Mouse (Mus musculus) kidney, adult 2 months (tissue): ENCODE measurements around the gene 4930447C04Rik. TPM values are rescaled to one million over a fixed set of nuclear protein-coding genes. Genes with fewer than 3 reads are reported as not detected.

Experiments used
- DNase-seq: peaks from one replicate; pipeline ENCODE4 v3.0.0; 2021
- H3K27ac ChIP-seq: fragments of 200-500 bp; 2 replicates; pipeline ENCODE4 v1.5.1; 2012; ENCODE audit warnings: low read depth, low read length, control low read depth, inconsistent platforms; ENCODE audit not compliant: insufficient read depth
- H3K27me3 ChIP-seq: fragments of 200-500 bp; replicated peaks from 2 replicates; pipeline ENCODE4 v1.6.1; 2012; ENCODE audit warnings: mild to moderate bottlenecking, moderate library complexity, low read length, inconsistent platforms; ENCODE audit not compliant: control insufficient read depth, insufficient read depth
- H3K36me3 ChIP-seq: fragments of 200-500 bp; 2 replicates; pipeline ENCODE4 v1.6.1; 2012; ENCODE audit warnings: mild to moderate bottlenecking, moderate library complexity, low read length, inconsistent platforms; ENCODE audit not compliant: control insufficient read depth, insufficient read depth
- H3K4me1 ChIP-seq: fragments of 200-500 bp; 2 replicates; pipeline ENCODE4 v1.6.1; 2011; ENCODE audit warnings: low read length; ENCODE audit not compliant: control insufficient read depth, insufficient read depth
- H3K4me3 ChIP-seq: fragments of 200-500 bp; 2 replicates; pipeline ENCODE4 v1.5.1; 2011; ENCODE audit warnings: mild to moderate bottlenecking, low read depth, low read length, control low read depth; ENCODE audit not compliant: insufficient read depth
- CTCF ChIP-seq: fragments of 200-500 bp; conservative IDR thresholded peaks from 2 replicates; pipeline ENCODE4 v1.5.1; 2011; ENCODE audit warnings: low read depth, mild to moderate bottlenecking, control low read depth, low read length, moderate library complexity, mixed read lengths; ENCODE audit not compliant: insufficient read depth, insufficient read length
- POLR2A ChIP-seq: fragments of 200-500 bp; IDR thresholded peaks from one replicate; pipeline ENCODE4 v1.6.1; 2011; ENCODE audit warnings: low read depth, low read length, control low read depth
- WGBS: fragments of 180-500 bp; shearing (Covaris S2); methylation state at CpG from one replicate; pipeline ENCODE4 v1.1.7; 2018; 5-methylcytosine and 5-hydroxymethylcytosine counted together
- polyA plus RNA-seq: library from polyadenylated mRNA; depleted of rRNA; stranded (reverse); fragments of >200 nt; gene quantifications from 2 replicates; pipeline ENCODE4 v1.2.3, GENCODE M21; 2012

The 4930447C04Rik gene
- polyA plus RNA-seq, 1 experiment = not detected

DNA sequence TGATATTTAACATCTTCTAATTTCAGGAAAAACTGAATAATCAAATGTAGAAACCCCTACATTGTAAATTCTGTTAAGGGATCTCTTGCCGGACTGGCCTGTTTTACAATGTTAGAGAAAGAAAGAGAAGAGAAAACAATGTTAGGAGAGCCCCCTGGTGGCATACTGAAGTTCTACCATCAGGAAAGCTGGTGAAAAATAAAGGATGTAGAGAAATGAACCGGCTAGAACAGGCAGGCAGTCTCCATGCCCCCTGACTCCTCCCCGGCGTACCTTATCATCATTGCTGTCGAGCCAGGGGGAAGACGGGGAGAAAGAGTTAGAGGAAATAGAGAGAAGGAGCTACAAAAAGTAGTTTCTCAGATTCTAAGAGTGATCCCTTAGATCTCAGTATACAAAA, 32.6 kb upstream of the 4930447C04Rik start:
- TF ChIP-seq POLR2A (no peak), CTCF (0 out of 2 replicates have a peak, but pooled peaks have one; percentile 16)
- Histone ChIP-seq H3K4me1 (no peaks in the 10 kb centered on the region), H3K27ac (no peak overlapping the region), H3K36me3 (no peaks in the 10 kb centered on the region), H3K27me3 (no peaks in the 10 kb centered on the region; the same call in 1 of the 2 replicates), H3K4me3 (no peak overlapping the region)
- DNase-seq = peak; percentile 56
- 2% methylated on average over 6 of the region's 6 CpGs for WGBS

DNA sequence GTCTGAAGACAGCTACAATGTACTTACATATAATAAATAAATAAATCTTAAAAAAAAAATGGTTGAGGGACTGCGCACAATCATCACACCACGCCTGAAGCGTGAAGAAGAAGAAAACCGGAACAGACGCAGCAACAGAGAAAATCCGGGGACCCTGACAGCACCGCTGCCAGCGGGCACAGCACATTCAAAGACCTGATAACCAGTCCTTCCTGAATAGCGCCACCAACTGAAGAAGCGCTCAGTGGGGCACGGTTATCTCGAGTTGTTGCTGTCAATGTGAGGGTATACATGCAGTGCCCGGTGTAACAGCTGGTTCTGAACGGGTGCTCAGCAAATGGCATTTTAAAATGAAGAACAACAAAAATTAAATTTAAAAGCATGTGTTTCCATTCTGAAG, 30.0 kb upstream of the 4930447C04Rik start:
- H3K36me3 ChIP-seq = no peaks in the 10 kb centered on the region
- H3K4me3 ChIP-seq = no peak overlapping the region
- no peaks in the 10 kb centered on the region; the same call in 1 of the 2 replicates for H3K27me3 ChIP-seq
- H3K27ac ChIP-seq = no peak overlapping the region
- TF ChIP-seq POLR2A = no peak
- TF ChIP-seq CTCF = no peak
- DNase-seq = no peak
- H3K4me1 ChIP-seq = no peaks in the 10 kb centered on the region
- 65% methylated on average over 14 of the region's 14 CpGs for WGBS

DNA sequence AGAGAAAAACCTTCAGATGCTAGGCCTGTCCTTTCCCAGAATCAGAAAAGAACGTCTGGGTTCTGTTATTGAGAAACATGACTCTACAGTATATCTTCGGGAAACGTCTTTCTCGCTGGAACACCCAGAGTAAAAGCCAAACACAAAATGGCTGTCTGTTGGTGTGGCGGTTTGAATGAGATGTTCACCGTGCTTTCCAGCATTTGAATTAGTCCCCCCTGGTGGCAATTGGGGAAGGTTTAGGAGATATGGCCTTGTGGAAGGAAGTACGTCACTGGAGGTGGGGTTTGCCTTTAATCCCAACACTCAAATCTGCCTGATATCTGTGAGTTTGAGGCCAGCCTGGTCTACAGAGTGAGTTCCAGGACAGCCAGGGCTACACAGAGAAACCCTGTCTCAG, 27.0 kb upstream of the 4930447C04Rik start:
- WGBS = 83% methylated on average over 7 of the region's 7 CpGs
- no peak overlapping the region for H3K27ac ChIP-seq

DNA sequence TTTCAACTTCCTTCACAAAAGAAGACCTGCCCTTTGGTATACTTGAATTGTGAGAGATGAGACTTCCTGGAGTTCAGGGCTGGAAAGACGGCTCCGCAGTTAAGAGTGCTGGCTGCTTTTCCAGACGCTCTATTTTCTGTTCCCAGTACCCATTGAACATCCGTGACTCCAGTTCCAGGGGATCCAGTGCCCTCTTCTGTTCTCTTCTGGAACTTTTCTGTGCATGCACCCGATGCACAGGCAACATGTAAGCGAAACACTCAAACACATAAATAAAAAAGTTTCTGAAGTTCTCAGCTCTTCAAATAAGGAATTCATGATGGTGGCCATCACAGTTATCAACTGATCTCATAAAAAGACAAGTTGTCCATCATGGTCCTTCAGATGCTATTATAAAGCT, 22.2 kb upstream of the 4930447C04Rik start:
- Histone ChIP-seq H3K4me3 (no peak overlapping the region), H3K27me3 (no peaks in the 10 kb centered on the region), H3K36me3 (no peaks in the 10 kb centered on the region), H3K27ac (no peak overlapping the region), H3K4me1 (no peaks in the 10 kb centered on the region)
- TF ChIP-seq POLR2A (no peak), CTCF (no peak)
- WGBS = 72% methylated on average over 6 of the region's 6 CpGs
- DNase-seq = no peak

More for the DNA sequence above, 27.0 kb upstream of the 4930447C04Rik start:
- H3K4me1 ChIP-seq = no peaks in the 10 kb centered on the region
- no peaks in the 10 kb centered on the region for H3K36me3 ChIP-seq
- no peak for DNase-seq
- no peaks in the 10 kb centered on the region; the same call in 1 of the 2 replicates for H3K27me3 ChIP-seq
- no peak for TF ChIP-seq CTCF
- TF ChIP-seq POLR2A = no peak
- H3K4me3 ChIP-seq = no peak overlapping the region

DNA sequence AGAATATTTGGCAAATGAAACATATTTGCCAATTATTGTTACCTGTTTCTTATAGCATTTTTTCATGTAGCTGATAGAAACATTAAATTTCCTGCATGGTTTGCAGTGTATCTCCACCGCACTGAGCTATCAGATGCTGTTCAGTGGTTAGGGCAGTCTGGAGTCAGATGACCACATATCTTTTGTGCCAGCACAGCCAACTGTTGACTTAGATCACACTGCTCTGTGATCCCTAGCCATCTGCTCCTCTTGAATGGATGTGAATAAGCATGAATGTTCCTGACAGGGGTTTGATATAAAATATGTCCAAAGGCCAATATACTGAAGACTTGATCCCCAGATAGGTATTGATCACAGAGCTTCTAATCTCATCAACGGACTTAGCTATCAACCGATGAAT, 17.9 kb upstream of the 4930447C04Rik start:
- H3K4me3 ChIP-seq = no peak overlapping the region
- no peaks in the 10 kb centered on the region for H3K4me1 ChIP-seq
- no peaks in the 10 kb centered on the region for H3K36me3 ChIP-seq
- no peaks in the 10 kb centered on the region for H3K27me3 ChIP-seq
- no peak overlapping the region for H3K27ac ChIP-seq
- no peak for DNase-seq
- TF ChIP-seq CTCF = no peak
- TF ChIP-seq POLR2A = no peak
- WGBS = 97% methylated on average over 3 of the region's 3 CpGs

DNA sequence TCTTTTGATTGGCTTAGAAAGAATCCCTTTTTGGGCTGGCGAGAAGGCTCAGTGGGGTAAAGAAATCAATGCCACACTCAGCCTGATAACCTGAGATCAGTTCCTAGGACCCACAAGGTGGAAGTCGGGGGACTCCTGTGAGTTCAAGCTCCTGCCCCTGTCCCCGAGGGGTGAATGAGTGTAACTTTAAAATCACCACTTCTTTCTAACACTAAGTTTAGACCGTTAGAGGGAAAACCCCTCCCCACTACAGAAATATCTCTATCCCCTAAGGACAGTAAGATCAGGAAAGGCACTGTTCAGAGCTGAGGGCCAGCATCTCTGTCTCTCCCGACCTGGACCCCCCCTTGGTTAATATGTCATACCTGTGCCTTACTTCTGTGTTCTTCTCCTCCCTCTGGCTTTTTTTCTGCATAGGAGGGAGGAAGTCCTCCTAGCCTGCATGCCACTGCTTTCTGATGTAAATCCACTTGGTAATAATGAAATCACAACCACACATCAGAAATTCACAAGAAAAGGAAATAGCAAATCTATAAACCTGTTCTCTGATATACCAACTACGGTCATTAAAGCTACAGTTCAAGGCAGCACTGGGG, 17.4 kb upstream of the 4930447C04Rik start:
- Histone ChIP-seq H3K4me1 (no peaks in the 10 kb centered on the region), H3K27ac (no peak overlapping the region), H3K36me3 (no peaks in the 10 kb centered on the region), H3K27me3 (no peaks in the 10 kb centered on the region), H3K4me3 (no peak overlapping the region)
- no peak for DNase-seq
- 69% methylated on average over 6 of the region's 6 CpGs for WGBS
- TF ChIP-seq CTCF = no peak
- no peak for TF ChIP-seq POLR2A

DNA sequence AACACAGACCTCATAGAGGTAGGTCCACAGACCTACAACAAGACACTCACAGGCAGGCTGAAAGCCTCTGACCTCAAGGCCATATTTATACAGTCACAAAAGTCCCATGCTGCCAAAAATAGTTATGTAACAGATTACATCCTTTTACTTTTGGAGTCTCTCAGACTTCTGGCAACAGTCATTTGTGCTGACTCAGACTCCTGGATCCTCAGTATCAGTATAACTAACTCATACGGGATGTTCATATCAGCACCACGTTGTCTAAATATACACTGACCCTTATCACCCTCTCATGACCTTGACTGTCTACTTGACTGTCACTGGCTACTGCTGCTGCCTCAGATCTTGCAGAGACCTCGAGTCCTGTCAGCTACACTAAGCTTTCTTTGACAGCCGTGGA, 14.3 kb upstream of the 4930447C04Rik start:
- no peak overlapping the region for H3K27ac ChIP-seq
- no peaks in the 10 kb centered on the region for H3K36me3 ChIP-seq
- 52% methylated on average over 4 of the region's 4 CpGs for WGBS
- H3K4me3 ChIP-seq = no peak overlapping the region
- TF ChIP-seq CTCF (no peak), POLR2A (no peak)
- H3K4me1 ChIP-seq = no peaks in the 10 kb centered on the region
- DNase-seq = no peak
- H3K27me3 ChIP-seq = no peaks in the 10 kb centered on the region; the same call in 1 of the 2 replicates

DNA sequence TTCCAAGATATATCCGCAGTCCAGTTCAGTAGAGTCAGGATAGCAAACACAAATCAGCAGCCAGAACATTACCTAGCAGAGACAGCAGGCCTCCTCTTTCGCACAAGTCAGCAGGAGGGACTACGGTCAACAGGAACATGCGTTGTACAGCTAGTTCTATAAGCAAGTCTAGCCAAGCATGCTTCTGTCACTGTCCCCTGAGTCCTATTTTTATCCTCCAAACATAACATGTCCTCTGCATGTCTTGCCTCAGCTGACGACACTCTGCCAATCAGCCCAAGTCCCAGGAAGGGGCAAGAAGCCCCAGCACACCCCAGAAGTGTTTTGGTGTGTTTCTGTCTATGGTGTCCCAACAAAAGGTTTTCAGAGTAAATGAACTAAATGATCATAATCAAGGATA, 13.3 kb upstream of the 4930447C04Rik start:
- H3K4me1 ChIP-seq = no peaks in the 10 kb centered on the region
- no peak for DNase-seq
- no peaks in the 10 kb centered on the region; the same call in 1 of the 2 replicates for H3K27me3 ChIP-seq
- no peaks in the 10 kb centered on the region for H3K36me3 ChIP-seq
- H3K4me3 ChIP-seq = no peak overlapping the region
- 84% methylated on average over 5 of the region's 5 CpGs for WGBS
- no peak overlapping the region for H3K27ac ChIP-seq
- TF ChIP-seq POLR2A = no peak
- TF ChIP-seq CTCF = no peak
